Mouse (Mus musculus) thymus, postnatal 10 days (tissue): ENCODE measurements at regions not wholly inside any gene's neighbourhood (a gene's known extent, or its start where the extent isn't known, plus 50 kb on each side); places are given as distances from the start of the nearest gene placed in this dataset.

Experiments
- DNase-seq, 2 experiments: peaks; one replicate each; pipeline ENCODE4 v3.0.0; 2021; ENCODE audit warnings: low spot score in 2 of 2

- DNase-seq = no peak
Measured at GRCm38 (mm10) chr9:63896073-63896807, 125.6 kb downstream of the Smad6 start.

DNA sequence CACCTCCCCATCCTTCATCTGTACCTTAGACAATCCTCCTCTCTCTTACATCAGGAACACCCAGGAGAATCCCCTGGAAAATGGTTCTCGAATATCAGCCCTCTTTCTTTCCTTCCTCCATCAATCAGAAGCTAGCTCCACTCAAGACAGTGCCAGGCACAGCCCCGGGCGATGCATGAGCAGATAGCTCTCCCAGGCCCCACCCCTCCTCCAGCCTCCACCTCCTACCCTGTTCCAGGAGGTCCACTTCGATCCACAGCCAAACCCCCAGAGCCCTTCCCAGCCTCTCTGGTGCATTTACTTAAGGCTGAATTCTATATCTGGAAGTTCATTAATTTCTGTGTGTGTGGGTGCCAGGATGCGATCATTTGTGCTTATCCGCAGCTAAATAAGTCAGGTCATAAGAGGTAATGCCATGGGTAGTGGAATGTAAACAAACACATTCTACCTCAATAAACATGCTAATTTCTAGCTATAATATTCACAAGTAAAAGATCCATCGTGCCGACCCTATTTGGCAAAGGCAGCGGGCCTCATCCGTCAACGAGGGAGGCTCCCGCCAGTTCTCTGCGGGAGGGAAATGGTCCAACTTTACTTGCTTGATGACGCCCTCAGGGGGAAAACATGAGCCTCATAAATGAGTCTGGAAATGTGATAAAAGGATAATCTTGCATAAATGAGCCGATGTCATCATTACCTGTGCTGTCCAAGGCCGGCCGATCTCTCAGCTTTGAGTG, 129.5 kb downstream of the Smad6 start:
- no peak for DNase-seq

GRCm38 (mm10) chr9:63890717-63891116, 131.1 kb downstream of the Smad6 start:
- no peak for DNase-seq

- DNase-seq = no peak
Measured at GRCm38 (mm10) chr9:63889570-63889969, 131.8 kb upstream of the Smad3 start.

DNA sequence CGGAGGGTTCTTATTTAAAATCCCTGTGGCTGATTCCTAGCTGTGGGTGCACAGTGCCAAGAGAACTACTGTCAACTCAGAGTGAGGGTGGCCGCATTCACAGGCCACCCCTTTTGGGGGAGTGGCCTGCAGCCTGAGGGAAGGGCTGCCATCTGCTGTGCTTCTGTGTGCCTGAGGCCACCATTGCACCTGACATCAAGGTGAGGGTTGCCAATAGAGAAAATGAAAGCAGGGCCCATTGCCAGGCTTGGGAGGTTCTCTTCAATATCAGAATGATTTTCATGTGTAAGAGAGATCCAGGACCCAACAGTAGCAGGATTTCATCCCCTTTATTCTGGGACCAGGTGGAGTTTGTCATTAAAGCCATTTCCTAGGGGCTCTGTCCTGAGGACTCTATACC, 127.2 kb upstream of the Smad3 start:
- DNase-seq = no peak

- peak in 1 of 2 experiments; percentile 11 for DNase-seq
Measured at GRCm38 (mm10) chr9:63883738-63884520, 126.1 kb upstream of the Smad3 start.

DNA sequence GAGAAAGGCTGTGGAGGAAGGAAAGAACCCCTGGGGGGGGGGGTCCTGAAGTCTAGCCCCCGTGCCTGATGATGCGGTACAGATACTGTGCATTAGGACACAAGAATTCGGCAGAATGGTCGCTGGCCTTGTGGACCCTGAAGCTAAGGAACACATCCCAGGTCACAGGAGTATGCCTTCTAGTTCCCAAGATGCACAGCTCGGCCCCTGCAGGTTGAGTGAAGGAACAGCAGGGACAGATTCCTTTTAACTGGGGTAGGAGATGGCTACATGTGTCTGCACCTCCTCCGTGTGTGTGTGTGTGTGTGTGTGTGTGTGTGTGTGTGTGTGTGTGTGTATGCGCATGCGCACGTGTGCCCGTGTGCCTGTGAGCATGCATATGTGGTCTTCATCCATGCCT, 123.9 kb upstream of the Smad3 start:
- no peak for DNase-seq

DNA sequence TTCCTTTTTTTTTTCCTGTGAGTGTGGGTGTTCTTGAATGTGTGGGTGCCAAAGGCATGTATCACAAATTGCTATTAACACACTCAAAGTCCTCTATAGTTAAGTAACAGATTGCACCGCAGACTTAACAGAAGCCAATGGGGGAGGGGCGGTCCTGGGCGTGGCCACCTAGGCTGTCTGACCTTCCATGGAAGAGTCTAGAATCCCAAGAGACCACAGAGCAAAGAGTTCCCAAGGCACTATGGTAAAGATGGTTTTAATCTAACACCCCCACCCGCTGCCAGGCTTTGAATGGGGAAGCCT, 123.4 kb upstream of the Smad3 start:
- no peak for DNase-seq

- DNase-seq = no peak
Measured at GRCm38 (mm10) chr9:63880487-63881260, 122.9 kb upstream of the Smad3 start.

- peak in 1 of 2 experiments; percentile 11 for DNase-seq
Measured at GRCm38 (mm10) chr9:63879710-63880428, 122.1 kb upstream of the Smad3 start.

- DNase-seq = no peak
Measured at GRCm38 (mm10) chr9:63877864-63878263, 120.1 kb upstream of the Smad3 start.

GRCm38 (mm10) chr9:63876886-63877285, 119.1 kb upstream of the Smad3 start:
- DNase-seq = no peak

- DNase-seq = no peak
Measured at GRCm38 (mm10) chr9:63876023-63876422, 118.2 kb upstream of the Smad3 start.

- DNase-seq = no peak
Measured at GRCm38 (mm10) chr9:63875193-63875592, 117.4 kb upstream of the Smad3 start.

GRCm38 (mm10) chr9:63864350-63864749, 106.6 kb upstream of the Smad3 start:
- no peak for DNase-seq

DNA sequence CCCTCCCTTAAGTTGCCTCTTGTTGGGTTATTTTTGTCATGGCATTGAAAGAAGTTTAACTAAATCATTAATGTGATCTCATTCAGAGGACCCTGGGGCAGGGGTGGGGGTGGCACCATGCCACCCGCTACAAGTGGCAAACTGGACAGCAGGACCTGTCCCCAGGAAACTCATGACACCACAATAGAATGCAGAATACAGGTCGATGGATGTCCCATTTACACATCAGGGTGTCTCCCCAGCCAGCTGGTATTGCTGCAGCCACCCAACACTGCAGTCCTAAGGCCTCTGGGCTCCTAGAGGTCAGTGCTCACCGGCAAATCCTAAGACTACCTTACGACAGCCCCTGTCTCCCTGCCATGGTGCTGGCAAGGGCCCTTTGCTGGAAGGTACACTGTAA, 105.5 kb upstream of the Smad3 start:
- DNase-seq = no peak

DNA sequence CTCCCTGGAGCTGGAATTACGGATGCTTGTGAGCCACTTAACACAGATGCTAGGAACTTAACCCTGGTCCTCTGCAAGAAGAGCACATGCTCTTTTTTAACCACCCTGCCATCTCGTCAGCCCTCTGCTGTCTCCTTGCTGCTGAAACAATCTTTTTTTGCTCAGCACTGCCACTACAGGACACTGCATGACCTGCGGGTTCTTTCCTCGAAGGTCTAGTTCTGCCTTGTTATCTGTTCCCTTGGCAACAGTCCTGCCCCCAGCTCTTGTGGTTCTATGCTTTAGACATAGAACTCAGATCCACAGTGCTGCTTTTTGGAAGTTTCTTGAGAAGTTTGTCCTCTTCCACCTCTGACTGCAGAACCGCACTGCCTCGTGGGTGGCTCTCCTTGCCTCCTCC, 104.6 kb upstream of the Smad3 start:
- DNase-seq = no peak

DNA sequence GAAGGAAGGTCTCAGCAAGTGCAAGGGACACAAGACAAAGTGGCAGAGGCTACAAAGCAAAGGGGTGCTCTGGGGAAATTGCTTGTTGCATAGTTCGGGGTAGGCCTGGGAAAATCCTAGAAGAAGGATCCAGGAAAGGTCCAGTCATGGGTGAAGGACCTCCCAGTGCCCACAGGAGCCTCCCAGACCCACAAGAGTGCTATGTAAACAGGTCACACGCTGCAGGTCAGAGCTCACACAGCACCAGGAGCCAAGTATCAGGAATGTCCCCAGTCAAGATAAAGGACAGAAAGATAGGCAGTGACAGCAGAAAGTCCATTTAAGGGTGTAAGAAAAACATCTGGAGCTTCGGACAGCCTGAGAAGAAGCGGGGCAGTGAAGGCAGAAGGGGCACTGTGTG, 103.6 kb upstream of the Smad3 start:
- DNase-seq = no peak

DNA sequence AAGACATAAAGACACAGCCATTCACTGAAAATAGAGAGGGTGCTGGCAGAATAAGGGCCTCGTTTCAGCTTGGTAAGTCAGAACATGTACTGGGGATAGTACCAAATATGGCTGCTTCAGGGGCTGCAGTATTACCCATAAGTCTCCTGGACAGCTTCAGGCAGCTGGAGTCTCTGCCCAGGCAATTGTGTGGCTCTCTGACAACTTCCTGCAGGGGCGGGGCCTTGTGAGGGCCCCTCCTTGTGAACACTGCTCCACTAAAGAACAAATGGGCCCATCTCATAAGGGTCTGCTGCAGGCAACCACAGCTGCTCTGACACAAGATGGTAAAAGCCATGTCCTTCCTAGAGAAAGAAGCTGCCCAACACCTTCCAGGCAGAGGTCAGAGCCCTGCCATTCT, 102.4 kb upstream of the Smad3 start:
- DNase-seq = no peak

- no peak for DNase-seq
Measured at GRCm38 (mm10) chr9:63856065-63856736, 98.4 kb upstream of the Smad3 start.

DNA sequence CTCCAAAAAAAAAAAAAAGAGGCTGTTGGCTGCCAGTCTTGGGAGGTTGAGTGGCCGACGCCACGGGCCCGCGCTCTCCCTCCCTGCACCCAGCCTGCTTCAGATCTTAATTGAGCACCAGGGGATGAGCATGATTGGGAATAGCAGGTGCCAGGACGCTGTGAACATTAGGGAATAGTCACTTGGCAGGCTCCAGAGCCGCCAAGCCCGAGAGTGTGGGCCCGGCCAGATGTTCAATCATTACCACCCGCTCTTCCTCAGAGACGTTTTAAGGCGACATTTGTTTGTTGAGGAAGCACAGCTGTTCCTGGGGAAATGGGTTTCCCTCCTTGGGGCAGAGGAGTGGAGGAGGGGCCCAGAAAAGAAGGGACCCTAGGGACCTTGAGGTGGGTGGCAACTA, 94.0 kb upstream of the Smad3 start:
- DNase-seq = no peak
